Comparison of ENCODE assay signal across 15 mouse cellular contexts in the genomic region with DNA sequence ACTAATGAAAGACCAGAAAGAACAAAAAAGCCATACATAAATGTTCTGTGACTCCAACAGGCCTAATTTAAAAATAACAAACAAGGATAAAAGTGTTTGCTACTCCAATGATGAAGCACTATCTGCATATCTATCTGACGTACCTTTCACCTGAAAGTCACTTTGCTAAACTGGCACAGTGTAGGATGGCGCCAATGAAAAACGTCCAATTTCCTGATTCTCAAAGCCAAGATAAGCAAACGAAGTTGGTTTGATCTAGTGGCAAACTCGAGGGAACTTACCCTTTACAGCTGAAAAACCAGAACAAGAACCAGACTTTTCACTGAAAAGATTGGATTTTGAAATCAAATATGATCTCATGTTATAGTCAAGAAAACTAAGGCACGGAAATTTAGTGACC. TPM values are rescaled to one million over a fixed set of nuclear protein-coding genes. Genes with fewer than 3 reads are reported as not detected.
DNase-seq lines count a peak whose midpoint lies in the region; TF ChIP-seq lines count a peak whose summit lies in the region.
"Had no signal": no experiment of that assay in that cellular context is flagged by ENCODE, and none has a peak within 500 bp of the region (broad histone marks: within the 10 kb centered on the region; RNA-seq: fewer than 3 reads in every experiment).

No protein-coding gene starts in this region.

- no peak for DNase-seq in kidney, adult 2 months
- DNase-seq in kidney, adult 8-10 months = no peak
- peak; percentile 74 for DNase-seq in fat pad, adult 2 months (ENCODE audit: extremely low read depth, low read depth, low spot score)
- no peak for DNase-seq in frontal cortex, adult 2 months (ENCODE audit: extremely low spot score in 1 of 2, low spot score in 1 of 2)
- DNase-seq in urinary bladder, postnatal 25 days (ENCODE audit: low spot score) = no peak
- DNase-seq: adrenal gland, postnatal 10 days; cerebellum, adult 11-12 months; cerebellum, adult 9-10 months; cerebellum, postnatal 25 days; heart, postnatal 36 days had no signal

- no peak overlapping the region for H3K4me3 ChIP-seq in kidney, adult 2 months (ENCODE audit: insufficient read depth, low read depth, low read length)
- H3K4me3 ChIP-seq in brown adipose tissue, adult 24 weeks (ENCODE audit: insufficient read depth, low read depth, low read length) = no peak overlapping the region
- H3K4me3 ChIP-seq: embryonic facial prominence, embryonic 15.5 days; forebrain, embryonic 12.5 days; heart, embryonic 12.5 days; hindbrain, embryonic 15.5 days had no signal

- no peaks in the 10 kb centered on the region for H3K27me3 ChIP-seq in kidney, adult 2 months (replicated peaks; ENCODE audit: control insufficient read depth, insufficient read depth, low read length)
- H3K27me3 ChIP-seq: embryonic facial prominence, embryonic 15.5 days; forebrain, embryonic 12.5 days; heart, embryonic 12.5 days; hindbrain, embryonic 15.5 days had no signal

- H3K4me1 ChIP-seq in kidney, adult 2 months (ENCODE audit: control insufficient read depth, insufficient read depth, low read length) = peaks cover 11% of the 10 kb centered on the region; the same call in 1 of the 2 replicates
- peaks cover 8% of the 10 kb centered on the region for H3K4me1 ChIP-seq in brown adipose tissue, adult 24 weeks (ENCODE audit: control insufficient read depth, insufficient read depth, insufficient read length, low read length)
- H3K4me1 ChIP-seq: forebrain, embryonic 12.5 days; hindbrain, embryonic 15.5 days had no signal

- no peak for TF ChIP-seq POLR2A in kidney, adult 2 months (IDR thresholded peaks at IDR 0.05; ENCODE audit: low read depth, low read length)

- TF ChIP-seq CTCF in kidney, adult 2 months (conservative IDR thresholded peaks at IDR 0.05; ENCODE audit: insufficient read depth, insufficient read length, low read depth, low read length) = no peak

- 65% methylated on average over 6 of the region's 6 CpGs for WGBS in kidney, adult 2 months

- H3K36me3 ChIP-seq in kidney, adult 2 months (ENCODE audit: control insufficient read depth, insufficient read depth, low read length) = peaks cover 1% of the 10 kb centered on the region; the same call in 1 of the 2 replicates
- H3K36me3 ChIP-seq: embryonic facial prominence, embryonic 15.5 days; forebrain, embryonic 12.5 days; hindbrain, embryonic 15.5 days had no signal

- H3K27ac ChIP-seq in kidney, adult 2 months (ENCODE audit: insufficient read depth, low read depth, low read length) = peak overlapping the region; percentile 23; the same call in 1 of the 2 replicates
- 0 out of 2 replicates have a peak overlapping the region, but pooled peaks have one; percentile 19 for H3K27ac ChIP-seq in brown adipose tissue, adult 24 weeks (replicated peaks; ENCODE audit: low read depth, low read length)
- H3K27ac ChIP-seq: forebrain, embryonic 12.5 days; hindbrain, embryonic 15.5 days had no signal

RNA-seq across cellular contexts. Expression of a gene that starts 49.2 kb away (rescaled TPM):
- polyA plus RNA-seq in kidney, adult 2 months (2012; rRNA removed) = 62.6 and 64.5 TPM in 2 replicates
- polyA plus RNA-seq in brown adipose tissue, adult 24 weeks (2012; ENCODE audit: insufficient read depth, insufficient read length, missing spikeins) = 26.9 and 32.0 TPM in 2 replicates
- polyA plus RNA-seq in frontal cortex, adult 2 months (2012; rRNA removed) = 19.1 and 22.6 TPM in 2 replicates
